In the genomic region with DNA sequence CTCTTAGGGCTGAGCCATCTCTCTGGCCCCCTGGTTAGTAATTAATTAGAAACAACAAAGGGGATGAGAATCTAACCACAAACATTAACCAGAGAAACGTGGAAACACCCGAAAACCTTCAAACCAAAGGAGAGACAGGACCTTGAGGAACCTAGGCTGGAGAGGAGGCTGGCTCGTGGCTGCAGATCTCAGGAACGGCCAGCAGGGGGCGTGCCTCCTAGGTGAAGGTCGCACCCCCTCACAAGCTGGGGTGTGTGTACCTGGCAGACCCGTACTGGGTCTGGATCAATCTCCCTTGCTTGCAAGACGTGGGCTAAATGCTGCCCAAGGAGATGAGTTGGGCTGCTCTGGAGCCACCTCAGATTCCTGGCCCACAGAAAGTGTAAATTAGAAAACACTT, we compare ENCODE assay signal across 11 mouse cellular contexts. TPM values are rescaled to one million over a fixed set of nuclear protein-coding genes. Genes with fewer than 3 reads are reported as not detected.
DNase-seq lines count a peak whose midpoint lies in the region; ATAC-seq and TF ChIP-seq lines count a peak whose summit lies in the region.
"Had no signal": no experiment of that assay in that cellular context is flagged by ENCODE, and none has a peak within 500 bp of the region (broad histone marks: within the 10 kb centered on the region; RNA-seq: fewer than 3 reads in every experiment).

No protein-coding gene starts in this region.

- H3K27ac ChIP-seq in heart, postnatal 0 days (ENCODE audit: low read depth), result no peak overlapping the region
- H3K27ac ChIP-seq in heart, embryonic 11.5 days (ENCODE audit: low read depth, low read length), result no peak overlapping the region
- H3K27ac ChIP-seq in thymus, adult 2 months (ENCODE audit: control insufficient read depth, insufficient read depth, low read length), result no peak overlapping the region
- no peak overlapping the region for H3K27ac ChIP-seq in midbrain, embryonic 15.5 days
- H3K27ac ChIP-seq: liver, embryonic 13.5 days had no signal

- TF ChIP-seq CTCF in heart, postnatal 0 days (IDR thresholded peaks at IDR 0.05; ENCODE audit: low read depth), result peak; percentile 32
- peak; percentile 72; the same call in 1 of the 2 replicates for TF ChIP-seq CTCF in thymus, adult 2 months (IDR thresholded peaks at IDR 0.05; ENCODE audit: borderline replicate concordance, control insufficient read depth, extremely low read depth, insufficient read depth, low read length, poor library complexity)

- H3K4me1 ChIP-seq in heart, postnatal 0 days (ENCODE audit: control insufficient read depth, insufficient read depth), result no peaks in the 10 kb centered on the region
- H3K4me1 ChIP-seq in heart, embryonic 11.5 days (ENCODE audit: control insufficient read depth, insufficient read depth, low read length), result no peaks in the 10 kb centered on the region
- peaks cover 5% of the 10 kb centered on the region for H3K4me1 ChIP-seq in thymus, adult 2 months (replicated peaks; ENCODE audit: control insufficient read depth, insufficient read depth, low read length)
- H3K4me1 ChIP-seq in midbrain, embryonic 15.5 days, result no peaks in the 10 kb centered on the region

- no peak overlapping the region for H3K9ac ChIP-seq in heart, postnatal 0 days (replicated peaks; ENCODE audit: low read depth, low read length)
- H3K9ac ChIP-seq in heart, embryonic 11.5 days (ENCODE audit: low read depth, low read length), result no peak overlapping the region
- H3K9ac ChIP-seq in midbrain, embryonic 15.5 days, result no peak overlapping the region
- H3K9ac ChIP-seq: liver, embryonic 13.5 days had no signal

- no peak for TF ChIP-seq EP300 in heart, postnatal 0 days (IDR thresholded peaks at IDR 0.05; ENCODE audit: low read depth)

- H3K36me3 ChIP-seq in heart, postnatal 0 days (replicated peaks; ENCODE audit: control insufficient read depth, insufficient read depth, low read length), result no peaks in the 10 kb centered on the region
- no peaks in the 10 kb centered on the region for H3K36me3 ChIP-seq in heart, embryonic 11.5 days (ENCODE audit: control insufficient read depth, insufficient read depth, low read length)
- H3K36me3 ChIP-seq in thymus, adult 2 months (ENCODE audit: control insufficient read depth, insufficient read depth, low read length), result no peaks in the 10 kb centered on the region
- H3K36me3 ChIP-seq in midbrain, embryonic 15.5 days (replicated peaks), result no peaks in the 10 kb centered on the region
- H3K36me3 ChIP-seq: liver, embryonic 13.5 days had no signal

- WGBS in heart, postnatal 0 days, result 31% methylated on average over 8 of the region's 8 CpGs
- 27% methylated on average over 8 of the region's 8 CpGs for WGBS in heart, embryonic 11.5 days (ENCODE audit: insufficient replicate concordance)
- 45% methylated on average over 8 of the region's 8 CpGs for WGBS in thymus, adult 2 months
- WGBS in midbrain, embryonic 15.5 days, result 31% methylated on average over 8 of the region's 8 CpGs

- H3K4me3 ChIP-seq in heart, postnatal 0 days (ENCODE audit: low read depth, low read length), result no peak overlapping the region
- no peak overlapping the region for H3K4me3 ChIP-seq in heart, embryonic 11.5 days (ENCODE audit: low read depth, low read length)
- H3K4me3 ChIP-seq in thymus, adult 2 months (ENCODE audit: control insufficient read depth, insufficient read depth, low read length), result no peak overlapping the region
- H3K4me3 ChIP-seq in midbrain, embryonic 15.5 days, result no peak overlapping the region
- H3K4me3 ChIP-seq: liver, embryonic 13.5 days had no signal

- H3K27me3 ChIP-seq in heart, postnatal 0 days (ENCODE audit: control insufficient read depth, insufficient read depth, low read length), result no peaks in the 10 kb centered on the region; the same call in 1 of the 2 replicates
- no peaks in the 10 kb centered on the region for H3K27me3 ChIP-seq in heart, embryonic 11.5 days (ENCODE audit: control insufficient read depth, insufficient read depth, low read length)
- no peaks in the 10 kb centered on the region for H3K27me3 ChIP-seq in thymus, adult 2 months (ENCODE audit: control insufficient read depth, insufficient read depth, low read length)
- H3K27me3 ChIP-seq in midbrain, embryonic 15.5 days (replicated peaks), result no peaks in the 10 kb centered on the region

- TF ChIP-seq POLR2A in thymus, adult 2 months (IDR thresholded peaks at IDR 0.05; ENCODE audit: control insufficient read depth, extremely low read depth, insufficient read depth, low read length, poor library complexity), result no peak

- ATAC-seq in heart, postnatal 0 days (ENCODE audit: insufficient read depth, low read depth), result no peak
- ATAC-seq in heart, embryonic 11.5 days (replicated peaks; ENCODE audit: insufficient number of reproducible peaks, low FRiP score, low TSS enrichment), result no peak
- ATAC-seq in erythroid progenitor cell, adult 5-6 weeks (replicated peaks; ENCODE audit: low FRiP score, poor library complexity, severe bottlenecking), result peak; percentile 62; the same call in 1 of the 2 replicates
- ATAC-seq in midbrain, embryonic 15.5 days (replicated peaks), result no peak

- DNase-seq in heart, postnatal 0 days (ENCODE audit: low spot score), result no peak
- no peak for DNase-seq in thymus, adult 2 months
- DNase-seq in thymus, postnatal 14 days, result no peak
- peak; percentile 72 for DNase-seq in testis, postnatal 14 days (ENCODE audit: low spot score)
- no peak for DNase-seq in yolk sac, embryonic 10.5 days (ENCODE audit: low spot score)
- DNase-seq: cerebellum, adult 9-11 months; kidney, adult 11 months; liver, embryonic 13.5 days had no signal

- H3K9me3 ChIP-seq in heart, postnatal 0 days (replicated peaks; ENCODE audit: control insufficient read depth, low read length), result no peaks in the 10 kb centered on the region
- H3K9me3 ChIP-seq in heart, embryonic 11.5 days (replicated peaks; ENCODE audit: control insufficient read depth, low read length), result no peaks in the 10 kb centered on the region
- no peaks in the 10 kb centered on the region for H3K9me3 ChIP-seq in midbrain, embryonic 15.5 days

- H3K4me2 ChIP-seq in heart, postnatal 0 days (ENCODE audit: low read depth, low read length), result no peak overlapping the region
- H3K4me2 ChIP-seq in heart, embryonic 11.5 days, result no peak overlapping the region
- no peak overlapping the region for H3K4me2 ChIP-seq in midbrain, embryonic 15.5 days
- H3K4me2 ChIP-seq: liver, embryonic 13.5 days had no signal

RNA-seq across cellular contexts. Expression of a gene that starts 6.9 kb away (rescaled TPM):
- total RNA-seq in heart, postnatal 0 days (2014; rRNA removed; ENCODE audit: low replicate concordance), result 1.7 and 4.0 TPM in 2 replicates
- polyA plus RNA-seq in heart, postnatal 0 days (2015; fragmentation: Nextera tagmentation; extraction: Ambion mirVana), result 2.6 and 3.4 TPM in 2 replicates
- polyA plus RNA-seq in heart, embryonic 11.5 days (2014; fragmentation: Nextera tagmentation; extraction: Ambion mirVana), result 1.7 and 2.8 TPM in 2 replicates
- polyA plus RNA-seq in thymus, adult 2 months (2012; rRNA removed), result 0.97 and 1.3 TPM in 2 replicates
- total RNA-seq in erythroid progenitor cell, adult 5-6 weeks (2015; ENCODE audit: low replicate concordance), result 2.5 TPM in 1 of 2 replicates, not detected in the other
- total RNA-seq in erythroid progenitor cell, adult 5-6 weeks (2017; ENCODE audit: low replicate concordance), result not detected in 2 replicates
- polyA plus RNA-seq in midbrain, embryonic 15.5 days (2015; fragmentation: Nextera tagmentation; extraction: Ambion mirVana), result 6.9 and 7.3 TPM in 2 replicates

RNA-seq across cellular contexts. Expression of a gene that starts 19.3 kb away (rescaled TPM):
- total RNA-seq in heart, postnatal 0 days (2014; rRNA removed; ENCODE audit: low replicate concordance), result 177 and 180 TPM in 2 replicates
- polyA plus RNA-seq in heart, postnatal 0 days (2015; fragmentation: Nextera tagmentation; extraction: Ambion mirVana), result 109 and 124 TPM in 2 replicates
- 342 and 382 TPM in 2 replicates for polyA plus RNA-seq in heart, embryonic 11.5 days (2014; fragmentation: Nextera tagmentation; extraction: Ambion mirVana)
- 103 and 134 TPM in 2 replicates for polyA plus RNA-seq in thymus, adult 2 months (2012; rRNA removed)
- 456 and 494 TPM in 2 replicates for total RNA-seq in erythroid progenitor cell, adult 5-6 weeks (2015; ENCODE audit: low replicate concordance)
- total RNA-seq in erythroid progenitor cell, adult 5-6 weeks (2017; ENCODE audit: low replicate concordance), result 286 and 365 TPM in 2 replicates
- polyA plus RNA-seq in midbrain, embryonic 15.5 days (2015; fragmentation: Nextera tagmentation; extraction: Ambion mirVana), result 154 and 163 TPM in 2 replicates
